In the genomic region with DNA sequence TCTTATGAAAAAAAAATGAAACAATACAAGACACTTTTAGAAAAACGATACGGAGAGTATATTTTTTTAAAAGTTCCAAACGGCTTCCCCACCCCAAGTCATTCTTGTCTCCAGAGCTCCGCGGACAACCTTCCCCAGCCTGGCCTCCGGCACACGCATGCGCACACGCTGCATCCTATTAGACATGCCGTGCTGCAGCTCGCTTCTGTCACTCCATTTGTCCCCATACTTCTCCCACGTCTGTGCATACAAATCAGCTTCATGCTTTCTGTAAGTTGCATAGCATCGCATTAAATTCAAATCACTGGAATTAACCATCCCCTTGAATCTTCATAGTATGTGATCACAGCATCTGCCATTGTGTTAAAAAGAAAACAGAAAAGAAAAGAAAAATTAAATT, we compare ENCODE assay signal across 11 mouse cellular contexts. TPM values are rescaled to one million over a fixed set of nuclear protein-coding genes. Genes with fewer than 3 reads are reported as not detected.
A peak's percentile ranks its signal among the peaks of the same experiment; 100 is the strongest.
DNase-seq lines count a peak whose midpoint lies in the region; ATAC-seq lines count a peak whose summit lies in the region.
"Had no signal": no experiment of that assay in that cellular context is flagged by ENCODE, and none has a peak within 500 bp of the region (broad histone marks: within the 10 kb centered on the region; RNA-seq: fewer than 3 reads in every experiment).

No protein-coding gene starts in this region.

- peaks cover 17% of the 10 kb centered on the region for H3K4me1 ChIP-seq in hindbrain, embryonic 13.5 days (replicated peaks)
- peaks cover 11% of the 10 kb centered on the region for H3K4me1 ChIP-seq in hindbrain, embryonic 12.5 days
- H3K4me1 ChIP-seq in midbrain, embryonic 16.5 days (ENCODE audit: control insufficient read depth, insufficient read depth, low read length), result peaks cover 18% of the 10 kb centered on the region

- no peaks in the 10 kb centered on the region for H3K36me3 ChIP-seq in hindbrain, embryonic 13.5 days
- H3K36me3 ChIP-seq in hindbrain, embryonic 12.5 days, result no peaks in the 10 kb centered on the region
- H3K36me3 ChIP-seq in midbrain, embryonic 16.5 days (ENCODE audit: control insufficient read depth, insufficient read depth, low read length), result no peaks in the 10 kb centered on the region

- H3K4me2 ChIP-seq in hindbrain, embryonic 13.5 days, result no peak overlapping the region
- H3K4me2 ChIP-seq in hindbrain, embryonic 12.5 days (replicated peaks), result no peak overlapping the region
- H3K4me2 ChIP-seq in midbrain, embryonic 16.5 days (ENCODE audit: low read length), result peak overlapping the region; percentile 2; the same call in 1 of the 2 replicates

- 51% methylated on average over 13 of the region's 13 CpGs for WGBS in hindbrain, embryonic 13.5 days
- 76% methylated on average over 13 of the region's 13 CpGs for WGBS in hindbrain, embryonic 12.5 days
- 47% methylated on average over 13 of the region's 13 CpGs for WGBS in midbrain, embryonic 16.5 days

- H3K27ac ChIP-seq in hindbrain, embryonic 13.5 days, result no peak overlapping the region
- no peak overlapping the region for H3K27ac ChIP-seq in hindbrain, embryonic 12.5 days
- no peak overlapping the region for H3K27ac ChIP-seq in midbrain, embryonic 16.5 days (ENCODE audit: low read length)
- H3K27ac ChIP-seq: gastrocnemius, adult 2 months had no signal

- 0 out of 2 replicates have a peak, but pooled peaks have one; percentile 70 for ATAC-seq in hindbrain, embryonic 13.5 days (ENCODE audit: low FRiP score)
- ATAC-seq in hindbrain, embryonic 12.5 days (ENCODE audit: low FRiP score), result no peak
- ATAC-seq in midbrain, embryonic 16.5 days, result peak; percentile 74; the same call in 1 of the 2 replicates

- peak; percentile 43 for DNase-seq in cerebellum, adult 9-11 months
- peak; percentile 60 for DNase-seq in layer of hippocampus, adult 9-11 months
- DNase-seq in heart, adult 9 months (ENCODE audit: low spot score in 2 of 2), result no peak
- DNase-seq in adrenal gland, postnatal 10 days, result no peak
- no peak for DNase-seq in ovary, postnatal 36 days (ENCODE audit: low spot score)
- DNase-seq: gastrocnemius, adult 2 months; heart, postnatal 4 days had no signal

- H3K9me3 ChIP-seq in hindbrain, embryonic 13.5 days, result no peaks in the 10 kb centered on the region
- H3K9me3 ChIP-seq in hindbrain, embryonic 12.5 days (replicated peaks), result no peaks in the 10 kb centered on the region
- H3K9me3 ChIP-seq in midbrain, embryonic 16.5 days (replicated peaks; ENCODE audit: control insufficient read depth, low read length, poor library complexity, severe bottlenecking), result no peaks in the 10 kb centered on the region

- no peaks in the 10 kb centered on the region for H3K27me3 ChIP-seq in hindbrain, embryonic 13.5 days
- 0 out of 2 replicates have a peak, but pooled peaks cover 3% of the 10 kb centered on the region for H3K27me3 ChIP-seq in hindbrain, embryonic 12.5 days
- H3K27me3 ChIP-seq in midbrain, embryonic 16.5 days (ENCODE audit: control insufficient read depth, insufficient read depth, low read depth, low read length), result no peaks in the 10 kb centered on the region

- H3K9ac ChIP-seq in hindbrain, embryonic 13.5 days, result no peak overlapping the region
- H3K9ac ChIP-seq in hindbrain, embryonic 12.5 days, result no peak overlapping the region
- no peak overlapping the region for H3K9ac ChIP-seq in midbrain, embryonic 16.5 days (ENCODE audit: low read depth, low read length)

- H3K4me3 ChIP-seq in hindbrain, embryonic 13.5 days, result no peak overlapping the region
- no peak overlapping the region for H3K4me3 ChIP-seq in hindbrain, embryonic 12.5 days
- no peak overlapping the region for H3K4me3 ChIP-seq in midbrain, embryonic 16.5 days (ENCODE audit: low read depth, low read length)
- H3K4me3 ChIP-seq: gastrocnemius, adult 2 months had no signal

RNA-seq across cellular contexts. Expression of a gene that starts 3.6 kb away (rescaled TPM):
- 0.27 TPM in 2 replicates for polyA plus RNA-seq in hindbrain, embryonic 13.5 days (2015; fragmentation: Nextera tagmentation; extraction: Ambion mirVana)
- 0.66 and 0.99 TPM in 2 replicates for polyA plus RNA-seq in hindbrain, embryonic 12.5 days (2016; fragmentation: Nextera tagmentation; extraction: Ambion mirVana)
- 0.18 and 0.65 TPM in 2 replicates for polyA plus RNA-seq in midbrain, embryonic 16.5 days (2015; fragmentation: Nextera tagmentation; extraction: Ambion mirVana)
- under 1 TPM in 1 of 2 experiments, not detected in 1; 0.72 TPM for total RNA-seq in adrenal gland, postnatal 10 days (2021)
- total RNA-seq: gastrocnemius, adult 2 months; megakaryocyte progenitor cell, adult 5-6 weeks had no signal

RNA-seq across cellular contexts. Expression of a gene that starts 27.2 kb away (rescaled TPM):
- polyA plus RNA-seq in hindbrain, embryonic 13.5 days (2015; fragmentation: Nextera tagmentation; extraction: Ambion mirVana), result not detected in 2 replicates
- 0.14 and 0.30 TPM in 2 replicates for polyA plus RNA-seq in hindbrain, embryonic 12.5 days (2016; fragmentation: Nextera tagmentation; extraction: Ambion mirVana)
- 0.09 TPM in 1 of 2 replicates, not detected in the other for polyA plus RNA-seq in midbrain, embryonic 16.5 days (2015; fragmentation: Nextera tagmentation; extraction: Ambion mirVana)
- total RNA-seq in adrenal gland, postnatal 10 days (2021), result under 1 TPM in 1 of 2 experiments, not detected in 1; 0.27 TPM

Comparison
In these comparisons a context has a peak if more than half of its experiments do, and no peak if none do; other contexts are left out.
1. DNase-seq: peak in cerebellum, adult 9-11 months (single experiment) and layer of hippocampus, adult 9-11 months (single experiment); none in heart, adult 9 months (0 of 2), adrenal gland, postnatal 10 days (single experiment) and ovary, postnatal 36 days (single experiment).